Mouse (Mus musculus): ENCODE measurements around the gene Hist1h3f.

DNA sequence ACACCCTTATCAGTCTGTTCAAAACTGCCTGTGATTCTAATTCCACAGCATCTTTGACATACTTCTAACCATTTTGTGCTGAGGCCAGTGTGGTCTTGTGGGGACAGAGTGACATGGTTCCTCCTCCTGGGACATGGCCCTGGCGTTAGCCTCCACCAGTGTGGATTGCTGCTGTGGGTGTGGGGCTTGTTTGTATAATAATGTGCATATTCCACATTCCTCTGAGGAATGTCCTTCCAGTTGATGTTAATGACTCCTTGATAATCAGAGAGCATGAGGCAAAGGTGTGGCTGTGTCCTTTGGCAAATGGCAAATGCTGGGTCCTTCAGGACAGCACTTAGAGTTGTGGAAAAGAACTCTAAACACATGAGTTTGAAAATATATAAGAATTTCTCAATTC lies 30.3 kb upstream of the Hist1h3f start:
- TF ChIP-seq CTCF (IDR thresholded peaks at IDR 0.05; ENCODE audit: low read depth, low read length) = no peak
- TF ChIP-seq POLR2A (IDR thresholded peaks at IDR 0.05; ENCODE audit: extremely low read depth, insufficient read depth, low read length) = no peak

All from liver, adult 2 months (tissue).